Mouse (Mus musculus): ENCODE results near the gene Stxbp3.

GRCm38 (mm10) chr3:108770725-108771368 is 69.5 kb downstream of the Stxbp3 start:
- TF ChIP-seq POLR2A (IDR thresholded peaks at IDR 0.05; ENCODE audit: low read depth, low read length) (no peak), CTCF (IDR thresholded peaks at IDR 0.05; ENCODE audit: extremely low read depth, insufficient read depth, insufficient read length, insufficient replicate concordance) (peak; percentile 25; the same call in 1 of the 2 replicates)

Measured in spleen, adult 2 months (tissue).